Comparison of ENCODE assay signal across 8 mouse cellular contexts in the genomic region with DNA sequence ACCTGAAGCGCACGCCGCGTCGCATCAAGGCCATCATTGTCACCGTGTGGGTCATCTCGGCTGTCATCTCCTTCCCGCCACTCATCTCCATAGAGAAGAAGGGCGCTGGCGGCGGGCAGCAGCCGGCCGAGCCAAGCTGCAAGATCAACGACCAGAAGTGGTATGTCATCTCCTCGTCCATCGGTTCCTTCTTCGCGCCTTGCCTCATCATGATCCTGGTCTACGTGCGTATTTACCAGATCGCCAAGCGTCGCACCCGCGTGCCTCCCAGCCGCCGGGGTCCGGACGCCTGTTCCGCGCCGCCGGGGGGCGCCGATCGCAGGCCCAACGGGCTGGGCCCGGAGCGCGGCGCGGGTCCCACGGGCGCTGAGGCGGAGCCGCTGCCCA. TPM values are rescaled to one million over a fixed set of nuclear protein-coding genes. Genes with fewer than 3 reads are reported as not detected.
DNase-seq lines count a peak whose midpoint lies in the region; ATAC-seq and TF ChIP-seq lines count a peak whose summit lies in the region.

No protein-coding gene starts in this region.

- peaks cover 56% of the 10 kb centered on the region for H3K27me3 ChIP-seq in embryonic facial prominence, embryonic 12.5 days
- peaks cover 15% of the 10 kb centered on the region; the same call in 1 of the 2 replicates for H3K27me3 ChIP-seq in hindbrain, embryonic 15.5 days
- peaks cover 33% of the 10 kb centered on the region for H3K27me3 ChIP-seq in midbrain, embryonic 15.5 days (replicated peaks)

- DNase-seq in lung, adult 2 months: no peak
- no peak for DNase-seq in lung, postnatal 4 days
- DNase-seq in left cerebral cortex, adult 9 months (ENCODE audit: low spot score in 2 of 2): no peak
- no peak for DNase-seq in adrenal gland, postnatal 14 days
- no peak for DNase-seq in urinary bladder, adult 18-20 months (ENCODE audit: low spot score in 2 of 2)

- H3K9ac ChIP-seq in embryonic facial prominence, embryonic 12.5 days: peak overlapping the region; percentile 56
- peak overlapping the region; percentile 74 for H3K9ac ChIP-seq in hindbrain, embryonic 15.5 days
- H3K9ac ChIP-seq in midbrain, embryonic 15.5 days: peak overlapping the region; percentile 54

- no peak for TF ChIP-seq POLR2A in lung, adult 2 months (IDR thresholded peaks at IDR 0.05; ENCODE audit: borderline replicate concordance, extremely low read depth, low read depth, low read length)

- peak overlapping the region; percentile 8 for H3K4me3 ChIP-seq in lung, adult 2 months (replicated peaks; ENCODE audit: extremely low read depth, low read depth, low read length)
- peak overlapping the region; percentile 49 for H3K4me3 ChIP-seq in embryonic facial prominence, embryonic 12.5 days
- H3K4me3 ChIP-seq in hindbrain, embryonic 15.5 days: peak overlapping the region; percentile 64
- peak overlapping the region; percentile 59 for H3K4me3 ChIP-seq in midbrain, embryonic 15.5 days

- ATAC-seq in embryonic facial prominence, embryonic 12.5 days (ENCODE audit: insufficient number of reproducible peaks, insufficient read depth, low FRiP score, low TSS enrichment): no peak
- ATAC-seq in hindbrain, embryonic 15.5 days (ENCODE audit: low FRiP score, low read depth): no peak
- ATAC-seq in midbrain, embryonic 15.5 days (replicated peaks): no peak

- H3K27ac ChIP-seq in embryonic facial prominence, embryonic 12.5 days: no peak overlapping the region
- H3K27ac ChIP-seq in hindbrain, embryonic 15.5 days (replicated peaks): peak overlapping the region; percentile 81; the same call in 1 of the 2 replicates
- H3K27ac ChIP-seq in midbrain, embryonic 15.5 days: no peak overlapping the region

- WGBS in lung, adult 2 months: 2% methylated on average over 46 of the region's 46 CpGs
- 1% methylated on average over 46 of the region's 46 CpGs for WGBS in embryonic facial prominence, embryonic 12.5 days
- WGBS in hindbrain, embryonic 15.5 days: 1% methylated on average over 46 of the region's 46 CpGs
- 1% methylated on average over 45 of the region's 46 CpGs for WGBS in midbrain, embryonic 15.5 days

- no peaks in the 10 kb centered on the region for H3K36me3 ChIP-seq in embryonic facial prominence, embryonic 12.5 days
- no peaks in the 10 kb centered on the region for H3K36me3 ChIP-seq in hindbrain, embryonic 15.5 days
- H3K36me3 ChIP-seq in midbrain, embryonic 15.5 days (replicated peaks): no peaks in the 10 kb centered on the region

- peaks cover 9% of the 10 kb centered on the region; the same call in 1 of the 2 replicates for H3K4me1 ChIP-seq in lung, adult 2 months (ENCODE audit: control insufficient read depth, insufficient read depth, low read length)
- peaks cover 26% of the 10 kb centered on the region for H3K4me1 ChIP-seq in embryonic facial prominence, embryonic 12.5 days
- peaks cover 49% of the 10 kb centered on the region for H3K4me1 ChIP-seq in hindbrain, embryonic 15.5 days (replicated peaks)
- peaks cover 38% of the 10 kb centered on the region for H3K4me1 ChIP-seq in midbrain, embryonic 15.5 days

- no peaks in the 10 kb centered on the region for H3K9me3 ChIP-seq in embryonic facial prominence, embryonic 12.5 days
- no peaks in the 10 kb centered on the region for H3K9me3 ChIP-seq in hindbrain, embryonic 15.5 days
- H3K9me3 ChIP-seq in midbrain, embryonic 15.5 days: no peaks in the 10 kb centered on the region

- TF ChIP-seq CTCF in lung, adult 2 months (IDR thresholded peaks at IDR 0.05; ENCODE audit: insufficient read depth, low read length): no peak

- H3K4me2 ChIP-seq in embryonic facial prominence, embryonic 12.5 days (replicated peaks): peak overlapping the region; percentile 96
- H3K4me2 ChIP-seq in hindbrain, embryonic 15.5 days: peak overlapping the region; percentile 99
- H3K4me2 ChIP-seq in midbrain, embryonic 15.5 days: peak overlapping the region; percentile 93

RNA-seq across cellular contexts. Expression of a gene that starts 2.7 kb away (rescaled TPM):
- 1.4 and 1.6 TPM in 2 replicates for polyA plus RNA-seq in lung, adult 2 months (2012; rRNA removed)
- polyA plus RNA-seq in embryonic facial prominence, embryonic 12.5 days (2016; fragmentation: Nextera tagmentation; extraction: Ambion mirVana): 2.2 and 2.3 TPM in 2 replicates
- 4.7 and 5.5 TPM in 2 replicates for polyA plus RNA-seq in hindbrain, embryonic 15.5 days (2015; fragmentation: Nextera tagmentation; extraction: Ambion mirVana)
- 3.2 and 3.7 TPM in 2 replicates for polyA plus RNA-seq in midbrain, embryonic 15.5 days (2015; fragmentation: Nextera tagmentation; extraction: Ambion mirVana)
- 0.67 and 2.2 TPM in 2 replicates for total RNA-seq in adrenal gland, postnatal 14 days (2021)

Comparison
In these comparisons a context has a peak if more than half of its experiments do, and no peak if none do; other contexts are left out.
1. H3K4me3 ChIP-seq: peak in every context shown above with its lines; median percentile 64 in hindbrain, embryonic 15.5 days; 59 in midbrain, embryonic 15.5 days; 49 in embryonic facial prominence, embryonic 12.5 days; 8 in lung, adult 2 months.